12 mouse cellular contexts compared by ENCODE assay signal in genomic region chr4:45055451-45055850, GRCm38 (mm10). TPM values are rescaled to one million over a fixed set of nuclear protein-coding genes. Genes with fewer than 3 reads are reported as not detected.
A peak's percentile ranks its signal among the peaks of the same experiment; 100 is the strongest.
DNase-seq lines count a peak whose midpoint lies in the region; ATAC-seq and TF ChIP-seq lines count a peak whose summit lies in the region.
"Had no signal": no experiment of that assay in that cellular context is flagged by ENCODE, and none has a peak within 500 bp of the region (broad histone marks: within the 10 kb centered on the region; RNA-seq: fewer than 3 reads in every experiment).

No protein-coding gene starts in this region.

- ATAC-seq in midbrain, postnatal 0 days (ENCODE audit: low FRiP score) = no peak
- ATAC-seq in midbrain, embryonic 11.5 days (ENCODE audit: low FRiP score) = no peak
- no peak for ATAC-seq in heart, embryonic 13.5 days (ENCODE audit: extremely low read depth, insufficient number of reproducible peaks, low FRiP score, low TSS enrichment)
- ATAC-seq in erythroid progenitor cell, adult 5-6 weeks (replicated peaks; ENCODE audit: low FRiP score, poor library complexity, severe bottlenecking) = no peak

- DNase-seq in midbrain, postnatal 0 days (ENCODE audit: low spot score) = no peak
- no peak for DNase-seq in midbrain, embryonic 11.5 days (ENCODE audit: low spot score, missing footprints)
- DNase-seq in fat pad, adult 2 months (ENCODE audit: extremely low read depth, low read depth, low spot score) = peak; percentile 39
- DNase-seq in thymus, postnatal 4 days = no peak
- DNase-seq in kidney, adult 9 months = no peak
- DNase-seq: kidney, postnatal 4 days; right cerebral cortex, postnatal 25 days had no signal

- no peaks in the 10 kb centered on the region for H3K4me1 ChIP-seq in midbrain, postnatal 0 days (ENCODE audit: insufficient read depth, low read length)
- no peaks in the 10 kb centered on the region for H3K4me1 ChIP-seq in midbrain, embryonic 11.5 days (ENCODE audit: control insufficient read depth, insufficient read depth, low read length)
- H3K4me1 ChIP-seq in heart, embryonic 13.5 days = peaks cover 12% of the 10 kb centered on the region
- H3K4me1 ChIP-seq: limb, embryonic 10.5 days; liver, embryonic 15.5 days had no signal

- no peaks in the 10 kb centered on the region for H3K9me3 ChIP-seq in midbrain, postnatal 0 days (ENCODE audit: low read length)
- H3K9me3 ChIP-seq in midbrain, embryonic 11.5 days (ENCODE audit: control insufficient read depth, low read length) = no peaks in the 10 kb centered on the region
- no peaks in the 10 kb centered on the region for H3K9me3 ChIP-seq in heart, embryonic 13.5 days
- H3K9me3 ChIP-seq: limb, embryonic 10.5 days; liver, embryonic 15.5 days had no signal

- peaks cover 35% of the 10 kb centered on the region for H3K36me3 ChIP-seq in midbrain, postnatal 0 days (ENCODE audit: insufficient read depth, low read length)
- no peaks in the 10 kb centered on the region for H3K36me3 ChIP-seq in midbrain, embryonic 11.5 days (ENCODE audit: control insufficient read depth, insufficient read depth, low read length)
- H3K36me3 ChIP-seq in heart, embryonic 13.5 days = peaks cover 53% of the 10 kb centered on the region

- no peaks in the 10 kb centered on the region for H3K27me3 ChIP-seq in midbrain, postnatal 0 days (ENCODE audit: insufficient read depth, low read length)
- no peaks in the 10 kb centered on the region for H3K27me3 ChIP-seq in midbrain, embryonic 11.5 days (ENCODE audit: control insufficient read depth, insufficient read depth, low read length)
- no peaks in the 10 kb centered on the region for H3K27me3 ChIP-seq in heart, embryonic 13.5 days (replicated peaks)
- H3K27me3 ChIP-seq: liver, embryonic 15.5 days had no signal

- 85% methylated on average over 8 of the region's 8 CpGs for WGBS in midbrain, postnatal 0 days
- 90% methylated on average over 8 of the region's 8 CpGs for WGBS in midbrain, embryonic 11.5 days
- 62% methylated on average over 8 of the region's 8 CpGs for WGBS in heart, embryonic 13.5 days

- 0 out of 2 replicates have a peak overlapping the region, but pooled peaks have one; percentile 2 for H3K9ac ChIP-seq in midbrain, postnatal 0 days (replicated peaks; ENCODE audit: low read length, poor library complexity, severe bottlenecking)
- H3K9ac ChIP-seq in midbrain, embryonic 11.5 days (ENCODE audit: low read length) = no peak overlapping the region
- no peak overlapping the region; the same call in 1 of the 2 replicates for H3K9ac ChIP-seq in heart, embryonic 13.5 days
- H3K9ac ChIP-seq: liver, embryonic 15.5 days had no signal

- H3K4me2 ChIP-seq in midbrain, postnatal 0 days (ENCODE audit: low read depth, low read length, poor library complexity, severe bottlenecking) = no peak overlapping the region
- H3K4me2 ChIP-seq in midbrain, embryonic 11.5 days = no peak overlapping the region
- no peak overlapping the region for H3K4me2 ChIP-seq in heart, embryonic 13.5 days
- H3K4me2 ChIP-seq: liver, embryonic 15.5 days had no signal

- no peak for TF ChIP-seq CTCF in midbrain, postnatal 0 days (IDR thresholded peaks at IDR 0.05)

- H3K4me3 ChIP-seq in midbrain, postnatal 0 days (ENCODE audit: low read depth, low read length) = no peak overlapping the region
- H3K4me3 ChIP-seq in midbrain, embryonic 11.5 days (ENCODE audit: low read depth, low read length) = no peak overlapping the region
- no peak overlapping the region for H3K4me3 ChIP-seq in heart, embryonic 13.5 days
- H3K4me3 ChIP-seq: erythroblast, embryonic 14.5 days; limb, embryonic 10.5 days; liver, embryonic 15.5 days had no signal

- H3K27ac ChIP-seq in midbrain, postnatal 0 days (ENCODE audit: low read depth, low read length) = no peak overlapping the region
- no peak overlapping the region for H3K27ac ChIP-seq in midbrain, embryonic 11.5 days (ENCODE audit: low read depth, low read length)
- peak overlapping the region; percentile 39; the same call in 1 of the 2 replicates for H3K27ac ChIP-seq in heart, embryonic 13.5 days (replicated peaks)
- H3K27ac ChIP-seq: limb, embryonic 10.5 days; liver, embryonic 15.5 days had no signal

RNA-seq across cellular contexts. Expression of gene Fbxo10, which starts 29.0 kb away (rescaled TPM):
- 22.1 and 24.6 TPM in 2 replicates for total RNA-seq in midbrain, postnatal 0 days (2014; rRNA removed)
- 13.7 and 14.6 TPM in 2 replicates for polyA plus RNA-seq in midbrain, postnatal 0 days (2015; fragmentation: Nextera tagmentation; extraction: Ambion mirVana)
- polyA plus RNA-seq in midbrain, embryonic 11.5 days (2014; fragmentation: Nextera tagmentation; extraction: Ambion mirVana) = 5.0 and 5.6 TPM in 2 replicates
- polyA plus RNA-seq in heart, embryonic 13.5 days (2015; fragmentation: Nextera tagmentation; extraction: Ambion mirVana) = 15.6 and 16.2 TPM in 2 replicates
- total RNA-seq in erythroid progenitor cell, adult 5-6 weeks (2015; ENCODE audit: low replicate concordance) = 6.1 and 9.6 TPM in 2 replicates
- total RNA-seq in erythroid progenitor cell, adult 5-6 weeks (2017; ENCODE audit: low replicate concordance) = 8.0 and 14.8 TPM in 2 replicates

RNA-seq across cellular contexts. Expression of gene Polr1e, which starts 37.1 kb away (rescaled TPM):
- total RNA-seq in midbrain, postnatal 0 days (2014; rRNA removed) = 12.0 and 17.2 TPM in 2 replicates
- polyA plus RNA-seq in midbrain, postnatal 0 days (2015; fragmentation: Nextera tagmentation; extraction: Ambion mirVana) = 21.0 and 22.1 TPM in 2 replicates
- 51.6 and 56.3 TPM in 2 replicates for polyA plus RNA-seq in midbrain, embryonic 11.5 days (2014; fragmentation: Nextera tagmentation; extraction: Ambion mirVana)
- polyA plus RNA-seq in heart, embryonic 13.5 days (2015; fragmentation: Nextera tagmentation; extraction: Ambion mirVana) = 59.8 and 60.3 TPM in 2 replicates
- 10.1 and 12.6 TPM in 2 replicates for total RNA-seq in erythroid progenitor cell, adult 5-6 weeks (2015; ENCODE audit: low replicate concordance)
- total RNA-seq in erythroid progenitor cell, adult 5-6 weeks (2017; ENCODE audit: low replicate concordance) = 4.1 and 12.1 TPM in 2 replicates

RNA-seq across cellular contexts. Expression of gene Zbtb5, which starts 43.2 kb away (rescaled TPM):
- 57.3 and 57.6 TPM in 2 replicates for total RNA-seq in midbrain, postnatal 0 days (2014; rRNA removed)
- polyA plus RNA-seq in midbrain, postnatal 0 days (2015; fragmentation: Nextera tagmentation; extraction: Ambion mirVana) = 34.4 and 35.9 TPM in 2 replicates
- polyA plus RNA-seq in midbrain, embryonic 11.5 days (2014; fragmentation: Nextera tagmentation; extraction: Ambion mirVana) = 41.2 and 44.7 TPM in 2 replicates
- 14.9 and 15.4 TPM in 2 replicates for polyA plus RNA-seq in heart, embryonic 13.5 days (2015; fragmentation: Nextera tagmentation; extraction: Ambion mirVana)
- 8.3 and 15.5 TPM in 2 replicates for total RNA-seq in erythroid progenitor cell, adult 5-6 weeks (2015; ENCODE audit: low replicate concordance)
- 9.3 and 20.2 TPM in 2 replicates for total RNA-seq in erythroid progenitor cell, adult 5-6 weeks (2017; ENCODE audit: low replicate concordance)

RNA-seq across cellular contexts. Expression of gene Tomm5, which starts 52.5 kb away (rescaled TPM):
- total RNA-seq in midbrain, postnatal 0 days (2014; rRNA removed) = 109 and 128 TPM in 2 replicates
- 194 and 204 TPM in 2 replicates for polyA plus RNA-seq in midbrain, postnatal 0 days (2015; fragmentation: Nextera tagmentation; extraction: Ambion mirVana)
- polyA plus RNA-seq in midbrain, embryonic 11.5 days (2014; fragmentation: Nextera tagmentation; extraction: Ambion mirVana) = 166 and 185 TPM in 2 replicates
- polyA plus RNA-seq in heart, embryonic 13.5 days (2015; fragmentation: Nextera tagmentation; extraction: Ambion mirVana) = 203 and 242 TPM in 2 replicates
- total RNA-seq in erythroid progenitor cell, adult 5-6 weeks (2015; ENCODE audit: low replicate concordance) = 9.0 and 70.4 TPM in 2 replicates
- total RNA-seq in erythroid progenitor cell, adult 5-6 weeks (2017; ENCODE audit: low replicate concordance) = 32.3 and 52.8 TPM in 2 replicates
